In the genomic region with DNA sequence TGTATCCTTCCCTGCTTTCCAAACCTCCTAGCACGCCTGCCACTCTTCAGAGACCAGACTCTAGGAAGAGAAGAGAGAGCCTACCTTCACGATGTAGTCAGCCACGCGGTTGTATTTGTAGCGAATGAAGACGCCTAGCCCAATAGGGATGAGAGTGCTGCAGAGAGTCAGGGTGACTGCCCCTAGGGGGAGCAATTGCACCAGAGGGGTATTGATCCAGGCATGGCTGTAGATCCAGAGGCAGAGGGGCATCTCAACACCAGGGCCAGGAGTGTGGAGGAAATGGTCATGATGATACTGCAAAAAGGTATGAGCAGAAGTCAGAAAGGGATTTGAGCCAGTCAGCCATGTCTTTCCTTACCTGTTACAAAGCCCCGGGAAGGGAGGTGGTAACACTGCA, we compare ENCODE assay signal across 17 mouse cellular contexts. TPM values are rescaled to one million over a fixed set of nuclear protein-coding genes. Genes with fewer than 3 reads are reported as not detected.
DNase-seq lines count a peak whose midpoint lies in the region; ATAC-seq and TF ChIP-seq lines count a peak whose summit lies in the region.
"Not testable (repeated sequence)": the region's sequence is repeated elsewhere in the genome, so short reads cannot be mapped to it uniquely, and the experiment has no call there.
"Had no signal": no experiment of that assay in that cellular context is flagged by ENCODE, and none has a peak within 500 bp of the region (broad histone marks: within the 10 kb centered on the region; RNA-seq: fewer than 3 reads in every experiment).

No protein-coding gene starts in this region.

- H3K4me3 ChIP-seq in heart, adult 2 months; intestine, postnatal 0 days (ENCODE audit: low read depth, low read length); liver, postnatal 0 days (ENCODE audit: low read depth, low read length): not testable (repeated sequence)

- not testable (repeated sequence) for H3K4me1 ChIP-seq in heart, adult 2 months (ENCODE audit: control insufficient read depth, insufficient read depth, low read length); intestine, postnatal 0 days (replicated peaks; ENCODE audit: control insufficient read depth, insufficient read depth, low read length); liver, postnatal 0 days (ENCODE audit: insufficient read depth)

- TF ChIP-seq EP300 in heart, adult 2 months (IDR thresholded peaks at IDR 0.05; ENCODE audit: insufficient read depth, low read depth, low read length); liver, postnatal 0 days (IDR thresholded peaks at IDR 0.05; ENCODE audit: low read depth): not testable (repeated sequence)

- not testable (repeated sequence) for H3K79me2 ChIP-seq in heart, adult 2 months (replicated peaks; ENCODE audit: control insufficient read depth, insufficient read depth, low read length)

- not testable (repeated sequence) for TF ChIP-seq POLR2A in brain, embryonic 14.5 days (IDR thresholded peaks at IDR 0.05; ENCODE audit: borderline replicate concordance, extremely low read depth, insufficient read depth, insufficient read length, poor library complexity, severe bottlenecking); heart, adult 2 months (IDR thresholded peaks at IDR 0.05; ENCODE audit: insufficient read depth, low read depth, low read length)

- not testable (repeated sequence) for H3K9me3 ChIP-seq in intestine, postnatal 0 days (ENCODE audit: control insufficient read depth); liver, postnatal 0 days (ENCODE audit: low read length)

- peak; percentile 71 for ATAC-seq in CD4-positive, CD25-positive, alpha-beta regulatory T cell, adult 4 months
- ATAC-seq in intestine, postnatal 0 days = peak; percentile 47; the same call in 1 of the 2 replicates
- ATAC-seq in liver, postnatal 0 days = peak; percentile 51
- ATAC-seq in megakaryocyte-erythroid progenitor cell, adult 5-6 weeks (replicated peaks; ENCODE audit: low FRiP score, low TSS enrichment, poor library complexity, severe bottlenecking) = peak; percentile 83

- H3K27me3 ChIP-seq in heart, adult 2 months (ENCODE audit: control insufficient read depth, insufficient read depth, low read length); intestine, postnatal 0 days (replicated peaks; ENCODE audit: control insufficient read depth, insufficient read depth, low read length): not testable (repeated sequence)
- H3K27me3 ChIP-seq in liver, postnatal 0 days (ENCODE audit: insufficient read depth, low read length) = peaks cover 10% of the 10 kb centered on the region; the same call in 1 of the 2 replicates

- DNase-seq in T-cell, adult 2 months (ENCODE audit: low spot score) = peak; percentile 32
- not testable (repeated sequence) for DNase-seq in brain, embryonic 14.5 days (ENCODE audit: low read depth); heart, adult 2 months
- DNase-seq in liver, postnatal 0 days = peak; percentile 29
- peak; percentile 35 for DNase-seq in thymus, postnatal 14 days

- H3K36me3 ChIP-seq in heart, adult 2 months (ENCODE audit: control insufficient read depth, insufficient read depth, low read length); intestine, postnatal 0 days (ENCODE audit: control insufficient read depth, insufficient read depth); liver, postnatal 0 days (replicated peaks; ENCODE audit: insufficient read depth, low read length): not testable (repeated sequence)

- not testable (repeated sequence) for H3K27ac ChIP-seq in heart, adult 2 months; intestine, postnatal 0 days (ENCODE audit: low read depth, low read length); liver, postnatal 0 days (ENCODE audit: low read depth)

- peak; percentile 8; the same call in 1 of the 2 replicates for TF ChIP-seq CTCF in brain, embryonic 14.5 days (IDR thresholded peaks at IDR 0.05; ENCODE audit: borderline replicate concordance, extremely low read depth, insufficient read depth, insufficient read length)
- TF ChIP-seq CTCF in heart, adult 2 months (IDR thresholded peaks at IDR 0.05) = peak; percentile 37
- TF ChIP-seq CTCF in intestine, postnatal 0 days (IDR thresholded peaks at IDR 0.05; ENCODE audit: low read depth) = peak; percentile 73
- peak; percentile 61 for TF ChIP-seq CTCF in liver, postnatal 0 days (IDR thresholded peaks at IDR 0.05; ENCODE audit: low read depth)

- WGBS in heart, adult 2 months = 45% methylated on average over 7 of the region's 7 CpGs
- WGBS in intestine, postnatal 0 days = 45% methylated on average over 7 of the region's 7 CpGs
- WGBS in liver, postnatal 0 days (ENCODE audit: insufficient replicate concordance) = 35% methylated on average over 7 of the region's 7 CpGs

- H3K9ac ChIP-seq in heart, adult 2 months (ENCODE audit: low read depth, low read length); intestine, postnatal 0 days (ENCODE audit: low read depth, low read length); liver, postnatal 0 days (replicated peaks): not testable (repeated sequence)

- not testable (repeated sequence) for H3K4me2 ChIP-seq in intestine, postnatal 0 days (replicated peaks; ENCODE audit: low read depth); liver, postnatal 0 days (ENCODE audit: low read depth, low read length)

- intact Hi-C loops in heart, adult 2 months (cut with DNase I) = not testable (repeated sequence)

RNA-seq across cellular contexts. Expression of a gene that starts 1.2 kb away (rescaled TPM):
- polyA plus RNA-seq in CD4-positive, CD25-positive, alpha-beta regulatory T cell, adult 4 months (2017; shearing (Covaris generic)) = not detected
- polyA plus RNA-seq in brain, embryonic 14.5 days (2012; rRNA removed) = 3.5 and 4.6 TPM in 2 replicates
- not detected for total RNA-seq in heart, adult 2 months (2021)
- not detected in 2 replicates for polyA plus RNA-seq in heart, adult 2 months (2012; rRNA removed)
- polyA plus RNA-seq in intestine, postnatal 0 days (2015; fragmentation: Nextera tagmentation; extraction: Ambion mirVana) = 0.29 and 0.71 TPM in 2 replicates
- not detected in 2 replicates for polyA plus RNA-seq in liver, postnatal 0 days (2015; fragmentation: Nextera tagmentation; extraction: Ambion mirVana)
- not detected in 2 replicates for total RNA-seq in megakaryocyte-erythroid progenitor cell, adult 5-6 weeks (2014; fragmentation: Nextera tagmentation)
- total RNA-seq in megakaryocyte-erythroid progenitor cell, adult 5-6 weeks (2017) = not detected in 2 replicates
- polyA plus RNA-seq: G1E; gonadal fat pad, adult 2 months; liver, embryonic 13.5 days had no signal

RNA-seq across cellular contexts. Expression of a gene that starts 5.1 kb away (rescaled TPM):
- polyA plus RNA-seq in CD4-positive, CD25-positive, alpha-beta regulatory T cell, adult 4 months (2017; shearing (Covaris generic)) = not detected
- 1.6 and 2.0 TPM in 2 replicates for polyA plus RNA-seq in brain, embryonic 14.5 days (2012; rRNA removed)
- total RNA-seq in heart, adult 2 months (2021) = not detected
- polyA plus RNA-seq in heart, adult 2 months (2012; rRNA removed) = not detected in 2 replicates
- not detected in 2 replicates for polyA plus RNA-seq in intestine, postnatal 0 days (2015; fragmentation: Nextera tagmentation; extraction: Ambion mirVana)
- not detected in 2 replicates for polyA plus RNA-seq in liver, postnatal 0 days (2015; fragmentation: Nextera tagmentation; extraction: Ambion mirVana)
- not detected in 2 replicates for total RNA-seq in megakaryocyte-erythroid progenitor cell, adult 5-6 weeks (2014; fragmentation: Nextera tagmentation)
- total RNA-seq in megakaryocyte-erythroid progenitor cell, adult 5-6 weeks (2017) = not detected in 2 replicates
- polyA plus RNA-seq: G1E; heart, embryonic 14.5 days had no signal

RNA-seq across cellular contexts. Expression of a gene that starts 26.6 kb away (rescaled TPM):
- polyA plus RNA-seq in CD4-positive, CD25-positive, alpha-beta regulatory T cell, adult 4 months (2017; shearing (Covaris generic)) = 1 to 10 TPM; 2.6 to 2.7 TPM
- 14.7 and 21.6 TPM in 2 replicates for polyA plus RNA-seq in brain, embryonic 14.5 days (2012; rRNA removed)
- total RNA-seq in heart, adult 2 months (2021) = 1 to 10 TPM; 5.8 to 6.2 TPM
- 2.6 and 4.7 TPM in 2 replicates for polyA plus RNA-seq in heart, adult 2 months (2012; rRNA removed)
- 6.3 and 7.1 TPM in 2 replicates for polyA plus RNA-seq in intestine, postnatal 0 days (2015; fragmentation: Nextera tagmentation; extraction: Ambion mirVana)
- polyA plus RNA-seq in liver, postnatal 0 days (2015; fragmentation: Nextera tagmentation; extraction: Ambion mirVana) = 4.4 and 4.5 TPM in 2 replicates
- 18.6 and 18.9 TPM in 2 replicates for total RNA-seq in megakaryocyte-erythroid progenitor cell, adult 5-6 weeks (2014; fragmentation: Nextera tagmentation)
- 9.7 and 13.8 TPM in 2 replicates for total RNA-seq in megakaryocyte-erythroid progenitor cell, adult 5-6 weeks (2017)

RNA-seq across cellular contexts. Expression of a gene that starts 58.0 kb away (rescaled TPM):
- 1 to 10 TPM in 1 of 2 experiments, under 1 TPM in 1; 0.70 to 1.2 TPM for polyA plus RNA-seq in CD4-positive, CD25-positive, alpha-beta regulatory T cell, adult 4 months (2017; shearing (Covaris generic))
- polyA plus RNA-seq in brain, embryonic 14.5 days (2012; rRNA removed) = not detected in 2 replicates
- total RNA-seq in heart, adult 2 months (2021) = not detected
- polyA plus RNA-seq in heart, adult 2 months (2012; rRNA removed) = not detected in 2 replicates
- polyA plus RNA-seq in intestine, postnatal 0 days (2015; fragmentation: Nextera tagmentation; extraction: Ambion mirVana) = not detected in 2 replicates
- not detected in 2 replicates for polyA plus RNA-seq in liver, postnatal 0 days (2015; fragmentation: Nextera tagmentation; extraction: Ambion mirVana)
- not detected in 2 replicates for total RNA-seq in megakaryocyte-erythroid progenitor cell, adult 5-6 weeks (2014; fragmentation: Nextera tagmentation)
- 0.23 TPM in 1 of 2 replicates, not detected in the other for total RNA-seq in megakaryocyte-erythroid progenitor cell, adult 5-6 weeks (2017)
- polyA plus RNA-seq: cerebellum, adult 2 months; forebrain, embryonic 12.5 days; G1E; gonadal fat pad, adult 2 months; heart, embryonic 14.5 days; hindbrain, embryonic 13.5 days; limb, embryonic 10.5 days; liver, embryonic 13.5 days; neural tube, embryonic 14.5 days had no signal

Comparison
In these comparisons a context has a peak if more than half of its experiments do, and no peak if none do; other contexts are left out.
1. CTCF ChIP-seq: peak in every context shown above with its lines; median percentile 73 in intestine, postnatal 0 days; 61 in liver, postnatal 0 days; 37 in heart, adult 2 months; 8 in brain, embryonic 14.5 days.